Mouse (Mus musculus) layer of hippocampus, adult 11-12 months (tissue): ENCODE measurements at regions not wholly inside any gene's neighbourhood (a gene's known extent, or its start where the extent isn't known, plus 50 kb on each side); places are given as distances from the start of the nearest gene placed in this dataset.
A peak's percentile ranks its signal among the peaks of the same experiment; 100 is the strongest.

Experiments
- DNase-seq: peaks from one replicate; pipeline ENCODE4 v3.0.0; 2022; ENCODE audit warnings: low spot score

DNA sequence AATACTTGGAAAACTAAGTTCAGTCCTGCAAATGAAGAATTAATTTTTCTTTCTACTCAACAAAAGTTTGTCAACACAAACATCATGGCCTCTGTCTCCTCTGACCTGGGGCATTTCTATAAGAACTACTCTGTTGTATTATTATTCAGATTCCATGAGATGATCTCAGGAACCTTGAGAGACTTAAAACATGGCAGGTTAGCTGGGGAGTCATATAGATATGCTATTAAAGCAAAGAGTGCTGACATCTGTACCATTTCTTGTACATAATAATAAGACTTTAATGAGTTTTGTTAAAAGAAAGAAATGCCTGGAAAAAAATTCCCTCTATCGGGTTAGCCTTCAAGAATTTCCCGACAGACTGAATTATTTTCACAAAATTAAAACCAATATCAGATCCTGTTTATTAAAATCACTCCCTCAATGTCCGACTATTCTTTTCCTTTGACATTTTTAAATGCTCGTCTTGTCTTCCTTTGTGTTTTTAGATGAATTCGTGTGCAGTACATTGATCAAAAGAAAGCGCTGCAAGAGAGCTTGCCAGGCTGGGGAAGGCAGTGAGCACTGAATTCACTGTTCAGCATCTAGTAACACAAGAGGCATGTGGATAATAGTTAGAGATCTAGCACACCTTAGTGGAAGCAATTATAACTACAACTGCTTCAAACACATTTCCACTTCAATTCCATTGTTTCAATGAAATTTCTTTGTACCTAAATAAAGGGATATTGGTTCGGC lies 145.0 kb upstream of the Cxadr start:
- DNase-seq = peak; percentile 70

DNA sequence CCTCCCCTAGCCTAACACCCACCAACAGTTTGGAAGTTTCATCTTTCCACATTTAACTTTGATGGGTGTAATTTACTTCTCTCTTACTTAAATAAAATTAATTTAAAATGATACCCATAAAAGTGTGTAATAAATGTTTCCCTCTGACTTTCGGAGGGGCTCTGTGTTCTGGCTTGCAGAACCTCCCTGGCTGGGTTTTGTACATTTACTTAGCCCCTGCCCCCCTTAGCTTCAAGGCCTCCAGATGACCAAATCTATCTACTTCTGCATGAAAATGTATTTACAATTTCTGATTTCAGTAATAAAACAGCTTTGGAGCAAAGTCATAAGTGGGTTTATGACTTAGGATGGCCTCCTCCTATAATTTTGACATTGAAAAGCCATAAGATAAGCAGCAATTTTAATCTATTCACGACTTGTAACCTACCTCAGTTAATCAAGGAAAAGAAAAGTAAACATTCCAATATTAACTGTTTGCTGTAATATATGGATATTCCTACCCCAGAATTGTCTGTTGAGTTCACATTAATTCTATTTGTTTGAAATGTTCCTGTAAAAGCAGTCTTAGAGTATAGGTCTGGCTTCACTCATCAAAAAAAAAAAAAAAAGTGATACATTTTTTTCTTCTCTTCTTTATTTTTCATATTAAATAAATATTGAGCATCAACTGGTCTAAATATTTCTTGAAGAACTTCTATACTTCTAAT lies 147.2 kb upstream of the Cxadr start:
- DNase-seq = no peak

DNA sequence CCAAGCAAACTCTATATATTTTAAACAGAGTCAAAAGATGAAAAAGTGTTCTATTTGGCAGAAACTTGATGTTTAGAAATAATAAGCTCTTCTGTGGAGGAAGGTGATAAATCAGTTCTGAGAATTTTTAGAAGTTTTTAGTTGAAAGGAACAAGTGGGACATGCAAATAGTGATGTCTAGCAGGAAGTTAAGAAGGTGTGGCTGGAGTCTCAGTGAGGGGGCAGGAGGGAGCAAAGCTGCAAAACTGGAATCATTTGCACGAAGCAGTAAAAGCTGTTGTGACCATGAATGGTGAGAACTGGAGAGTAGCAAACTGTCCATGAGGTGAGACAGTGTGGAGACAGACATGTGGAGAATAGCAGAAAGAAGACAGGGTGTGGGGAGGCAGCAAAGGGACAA lies 157.1 kb upstream of the Cxadr start:
- DNase-seq = no peak

DNA sequence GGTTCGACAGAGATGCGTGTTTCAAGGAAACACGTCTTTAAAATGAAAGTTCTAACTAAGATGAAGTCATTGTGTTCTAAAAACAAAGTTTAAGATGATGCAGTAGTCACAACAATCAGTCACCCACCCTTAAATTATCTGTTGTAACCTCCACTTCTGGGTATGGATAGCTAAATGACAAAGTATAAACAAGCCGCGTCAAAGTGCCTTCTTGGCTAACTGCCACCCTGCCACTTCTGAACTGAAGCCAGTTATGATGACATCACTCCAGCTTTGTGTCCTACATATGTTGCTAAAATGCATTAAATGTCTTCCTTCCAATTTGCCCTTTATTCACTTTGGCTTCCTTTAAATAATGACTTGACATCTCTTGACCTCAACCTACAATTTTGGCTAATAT lies 165.8 kb upstream of the Cxadr start:
- no peak for DNase-seq

DNA sequence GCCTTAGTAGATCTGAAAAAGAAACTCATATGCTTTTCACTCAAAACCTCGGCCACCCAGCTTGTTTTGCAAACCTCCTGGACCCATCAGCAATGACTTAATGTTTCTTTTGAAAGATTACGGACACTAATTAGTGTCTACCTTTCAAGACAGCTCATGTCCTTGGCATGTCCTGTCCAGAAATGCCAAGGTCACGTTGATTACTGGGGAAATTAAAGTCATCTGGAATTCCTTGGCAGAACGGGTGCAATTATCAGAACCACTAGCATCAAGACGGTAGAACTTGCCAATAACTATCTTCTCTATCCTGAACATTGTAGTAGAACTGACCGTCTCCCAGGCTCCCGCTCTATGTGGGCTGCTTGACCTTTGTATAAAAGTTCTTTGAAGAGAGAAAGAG lies 166.8 kb upstream of the Cxadr start:
- DNase-seq = no peak

DNA sequence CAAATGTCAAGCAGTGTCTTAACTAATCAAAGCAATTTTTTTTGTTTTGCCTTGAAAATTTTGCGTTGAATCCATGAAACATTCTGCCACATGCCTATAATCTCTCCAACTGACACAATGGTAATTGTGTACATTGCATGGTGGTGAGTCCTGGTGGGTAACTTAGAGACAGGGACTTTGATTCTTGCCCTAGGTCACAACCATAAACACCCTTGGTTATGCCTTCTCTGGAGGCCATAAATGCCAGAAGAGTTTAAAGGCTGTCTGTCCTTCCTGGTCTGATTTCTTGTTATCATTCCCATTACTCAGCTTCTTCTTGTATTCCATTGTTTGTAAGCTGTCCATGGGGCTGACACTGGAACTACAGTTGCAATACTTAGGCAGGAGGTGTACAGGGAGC lies 179.6 kb upstream of the Cxadr start:
- DNase-seq = no peak

DNA sequence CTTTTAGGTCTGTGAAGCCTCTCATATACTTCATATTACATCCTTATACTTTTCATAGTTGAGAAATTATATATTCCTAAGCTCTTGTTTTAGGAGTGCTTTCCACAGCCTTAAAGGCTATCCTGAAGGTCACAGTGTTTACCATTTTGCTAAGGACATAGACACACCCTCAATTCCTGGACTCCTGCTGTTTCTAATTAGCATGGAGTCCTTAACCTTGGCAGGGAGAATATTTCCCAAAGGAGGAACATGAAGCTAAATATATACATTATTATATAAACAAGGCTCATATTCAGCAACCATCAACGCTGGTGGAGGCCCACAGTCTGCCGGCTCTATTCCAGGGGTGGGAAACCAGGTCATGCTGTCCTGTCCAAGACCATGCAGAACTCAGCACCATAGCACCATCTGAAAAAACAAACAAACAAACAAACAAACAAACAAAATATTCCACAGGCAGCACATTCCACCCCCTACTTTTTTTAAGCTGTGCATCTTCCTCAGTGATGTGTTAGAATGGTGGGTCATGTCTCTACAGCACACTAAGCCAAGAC lies 180.9 kb upstream of the Cxadr start:
- DNase-seq = no peak

DNA sequence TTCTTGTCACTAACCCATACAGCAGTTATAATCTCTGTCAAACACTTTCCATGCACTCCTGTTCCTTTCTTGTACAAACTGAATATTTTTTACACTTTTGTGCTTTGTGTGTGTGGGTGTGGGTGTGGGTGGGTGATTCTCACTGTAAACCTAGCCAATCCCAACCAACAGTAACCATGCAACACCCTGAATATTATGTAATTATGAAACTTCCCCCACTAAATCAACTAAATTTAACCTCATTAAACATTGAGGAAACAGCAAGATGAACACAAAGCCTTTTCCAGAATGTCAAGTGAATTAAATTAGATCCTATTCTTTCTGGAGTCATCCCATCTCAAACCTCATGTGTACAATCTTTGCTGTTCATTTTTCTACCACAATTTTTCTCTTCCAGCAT lies 197.0 kb upstream of the Cxadr start:
- peak; percentile 10 for DNase-seq

DNA sequence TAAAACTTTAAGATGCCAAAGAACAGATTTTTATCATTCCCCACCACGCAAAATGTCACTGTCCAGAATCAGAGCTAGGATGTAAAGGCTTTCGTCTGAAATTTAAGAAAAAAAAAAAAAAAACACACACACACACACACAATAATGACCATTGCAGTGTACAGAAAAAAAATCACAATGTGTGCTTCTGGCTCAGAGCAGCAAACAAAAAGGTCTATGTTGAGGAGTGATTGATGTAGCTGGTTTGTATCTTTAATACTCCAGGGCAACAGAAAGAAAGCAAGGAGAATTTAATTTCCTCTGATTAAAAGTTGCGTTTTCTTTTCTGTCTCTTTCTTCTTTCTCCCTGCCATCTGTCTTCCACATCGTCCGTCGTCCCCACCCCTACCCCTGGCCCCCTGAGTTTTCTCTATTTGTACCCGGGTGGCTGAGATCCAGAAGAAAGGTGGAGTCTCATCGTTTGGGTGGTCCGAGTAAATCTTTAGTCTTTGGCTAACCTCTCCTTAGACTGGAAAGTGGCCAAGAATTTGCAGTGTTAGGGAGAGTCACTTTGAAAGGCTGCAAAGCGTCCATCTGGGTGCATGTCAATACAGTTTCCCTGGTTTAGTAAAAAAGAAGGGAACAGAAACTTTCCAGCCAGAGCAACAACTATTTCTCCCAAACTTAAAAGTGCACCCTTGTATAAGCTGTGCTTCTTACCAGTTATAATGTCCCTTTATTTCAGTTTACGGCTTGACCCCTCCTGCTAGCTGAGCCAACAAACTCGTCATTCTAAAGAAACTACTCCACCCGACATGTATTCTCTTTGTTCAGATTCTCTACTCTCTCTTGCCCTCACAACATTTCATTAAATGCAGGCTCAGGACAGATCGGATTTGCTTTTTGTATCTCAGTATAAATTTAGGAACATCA lies 199.6 kb upstream of the Cxadr start:
- no peak for DNase-seq

DNA sequence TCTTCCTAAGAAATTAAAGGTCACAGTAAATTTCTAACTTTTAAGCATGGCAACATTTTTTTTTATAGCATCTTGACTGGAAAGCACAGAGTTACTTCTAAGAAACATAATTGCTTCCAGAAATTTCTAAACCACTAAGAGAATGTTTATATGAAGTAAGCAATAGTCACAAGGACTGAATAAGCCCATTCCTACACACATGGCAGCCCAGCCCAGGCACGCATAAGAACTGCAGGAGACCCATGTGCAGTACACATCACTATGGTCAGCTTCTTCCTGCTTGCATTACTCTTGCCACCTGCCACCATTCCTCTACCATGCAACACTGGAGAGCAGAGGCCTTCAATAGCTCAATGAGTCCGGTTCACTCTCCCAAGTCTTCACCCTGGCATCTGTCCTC lies 201.4 kb upstream of the Cxadr start:
- DNase-seq = no peak

DNA sequence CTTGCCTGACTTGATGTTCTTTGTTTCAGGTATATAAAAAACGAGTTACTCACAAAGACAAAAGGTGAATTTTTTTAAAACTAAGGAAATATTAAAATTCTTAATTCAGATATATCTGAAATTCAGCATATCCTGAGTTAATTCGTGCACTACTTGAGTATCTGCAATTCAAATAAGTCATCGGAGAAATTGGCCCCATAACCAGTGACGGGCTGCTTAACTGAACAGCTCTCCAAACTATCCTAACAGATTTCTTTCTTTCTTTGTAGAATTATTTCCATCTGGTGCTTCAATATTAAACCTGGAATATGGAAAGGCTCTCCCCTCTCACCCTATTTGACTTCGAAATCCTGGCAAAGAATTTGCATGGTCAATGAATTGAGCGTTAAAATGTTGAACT lies 202.2 kb upstream of the Cxadr start:
- DNase-seq = no peak

DNA sequence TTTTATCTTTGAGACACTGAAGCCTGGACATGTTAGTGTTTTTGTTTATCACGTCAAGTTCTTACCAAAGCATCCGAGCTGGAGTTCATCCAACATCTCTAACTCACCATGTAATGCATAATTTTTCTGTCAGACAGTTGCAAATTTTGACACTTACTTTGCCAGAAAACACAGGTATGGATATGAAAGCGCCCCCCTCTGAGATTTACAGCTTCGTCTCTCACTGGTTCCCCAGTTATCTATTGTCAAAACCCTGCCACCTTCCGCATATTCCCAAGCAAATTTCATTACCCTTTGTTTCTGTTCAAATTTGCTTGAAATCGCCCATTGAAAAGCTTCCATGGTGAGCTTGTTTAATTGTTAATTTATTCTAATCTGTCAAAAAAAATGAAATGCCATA lies 202.7 kb upstream of the Cxadr start:
- DNase-seq = no peak

DNA sequence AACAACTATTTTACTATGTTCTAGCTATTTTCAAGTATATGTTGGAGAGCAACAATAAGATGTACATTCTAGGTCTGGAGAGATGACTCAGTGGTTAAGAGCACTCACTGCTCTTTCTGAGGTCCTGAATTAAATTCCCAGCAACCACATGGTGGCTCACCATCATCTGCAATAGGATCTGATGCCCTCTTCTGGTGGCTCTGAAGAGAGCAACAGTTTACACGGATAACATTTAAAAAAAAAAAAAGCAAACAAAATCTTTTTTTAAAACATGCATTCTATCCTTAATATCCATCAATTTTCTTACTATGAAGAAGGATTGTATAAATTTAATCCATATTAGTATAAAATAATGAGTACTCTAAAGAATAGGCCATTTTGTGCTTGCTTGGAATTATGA lies 204.7 kb upstream of the Cxadr start:
- no peak for DNase-seq

DNA sequence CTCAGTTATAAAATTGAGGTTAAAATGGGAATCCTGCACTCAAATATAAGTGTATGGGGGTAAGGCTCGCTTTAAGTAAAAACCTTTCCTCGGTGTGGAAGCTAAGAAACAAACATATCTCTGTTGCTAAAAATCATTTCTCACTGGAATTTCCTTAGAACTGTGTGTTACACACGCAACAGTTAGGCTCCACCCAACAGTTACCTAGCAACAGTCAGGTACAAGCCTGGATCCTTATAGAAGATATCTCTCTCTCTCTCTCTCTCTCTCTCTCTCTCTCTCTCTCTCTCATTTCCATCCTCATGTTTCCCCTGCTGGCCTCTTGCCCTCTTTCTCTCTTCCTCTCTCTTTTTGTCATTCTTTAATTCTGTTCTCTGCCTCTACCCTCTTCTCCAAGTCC lies 211.1 kb upstream of the Cxadr start:
- DNase-seq = no peak

DNA sequence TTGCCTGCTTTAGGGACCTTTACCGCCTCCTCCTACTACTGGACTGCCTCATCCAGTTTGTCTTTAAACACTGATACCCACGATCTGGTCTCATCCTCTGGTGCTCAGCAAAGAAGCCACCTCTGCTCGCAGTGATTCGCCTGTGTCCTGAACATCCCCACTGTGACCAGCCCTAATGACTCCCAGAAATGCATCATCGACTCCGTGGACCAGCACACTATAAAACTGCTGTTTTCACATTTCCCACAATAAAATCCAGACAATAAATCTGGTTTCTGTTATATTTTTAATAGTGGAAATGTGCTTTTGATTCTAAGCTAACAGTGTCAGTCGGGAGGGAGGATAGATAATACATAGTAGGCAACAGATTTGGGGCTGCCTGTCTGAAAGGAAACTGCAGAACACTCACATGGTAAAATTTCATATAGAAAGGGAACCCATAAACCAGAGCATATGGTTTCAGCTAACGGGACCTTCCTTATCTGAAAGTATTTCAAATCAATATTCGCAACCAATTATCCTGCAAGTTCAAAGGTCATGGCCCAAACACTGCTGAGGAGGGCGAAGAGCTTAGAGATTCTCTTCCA lies 233.7 kb upstream of the Cxadr start:
- no peak for DNase-seq

DNA sequence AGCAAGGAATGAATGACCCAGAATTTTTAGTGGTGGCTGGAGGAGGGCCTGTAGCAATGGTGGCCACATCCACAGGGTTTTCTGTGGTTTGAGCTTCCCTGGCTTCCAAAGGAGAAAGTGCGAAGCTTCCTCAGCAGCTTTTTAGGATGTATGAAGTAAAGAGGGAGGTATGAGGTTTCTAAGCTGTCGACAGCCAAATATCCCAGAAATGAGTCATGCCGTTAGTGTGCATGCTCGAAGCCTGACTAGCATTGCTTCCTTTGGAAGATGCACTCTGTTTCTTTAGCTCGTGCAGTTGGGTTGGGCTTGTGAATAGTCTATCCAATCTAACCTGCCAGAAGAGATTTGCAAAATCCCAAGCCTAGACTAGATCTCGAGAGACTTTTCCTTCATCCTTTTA lies 240.8 kb upstream of the Cxadr start:
- no peak for DNase-seq

DNA sequence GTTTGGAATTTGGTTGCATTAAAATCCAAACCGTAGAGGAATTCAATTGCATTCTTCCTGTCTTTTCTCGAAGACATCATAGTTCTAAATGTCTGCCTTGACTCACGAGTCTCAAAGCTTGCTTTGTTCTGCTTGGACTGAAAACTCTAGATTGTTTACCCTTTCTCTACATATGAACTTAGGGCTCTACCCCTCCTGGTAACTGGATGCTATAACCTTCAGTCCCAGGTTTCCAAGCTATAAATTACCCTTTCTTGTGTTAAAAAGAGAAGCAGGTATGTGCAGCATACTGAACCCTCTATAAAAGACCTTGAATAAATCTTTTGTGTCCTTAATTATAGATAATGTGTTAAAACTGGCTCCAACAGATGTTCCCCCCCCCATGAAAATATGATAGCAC lies 243.7 kb upstream of the Cxadr start:
- DNase-seq = no peak

DNA sequence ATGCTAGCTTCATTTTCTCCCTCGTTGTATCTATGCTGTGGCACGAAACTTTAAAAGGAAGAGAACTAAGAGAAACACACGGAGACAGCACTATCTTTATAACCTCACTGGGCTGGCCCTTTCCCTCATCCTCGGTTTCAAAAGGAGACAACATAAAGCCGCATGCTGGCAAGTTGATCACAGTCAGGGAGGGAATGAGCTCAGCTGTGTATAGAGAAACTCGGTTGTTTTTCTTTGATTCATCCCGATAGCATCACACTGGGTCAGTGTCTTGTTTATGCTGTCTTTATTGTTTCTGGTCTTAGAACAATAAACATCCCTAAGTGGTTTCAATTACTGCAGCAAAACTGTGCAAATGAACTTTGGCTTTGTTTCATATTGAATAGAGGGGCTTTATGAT lies 249.2 kb upstream of the Cxadr start:
- DNase-seq = no peak

DNA sequence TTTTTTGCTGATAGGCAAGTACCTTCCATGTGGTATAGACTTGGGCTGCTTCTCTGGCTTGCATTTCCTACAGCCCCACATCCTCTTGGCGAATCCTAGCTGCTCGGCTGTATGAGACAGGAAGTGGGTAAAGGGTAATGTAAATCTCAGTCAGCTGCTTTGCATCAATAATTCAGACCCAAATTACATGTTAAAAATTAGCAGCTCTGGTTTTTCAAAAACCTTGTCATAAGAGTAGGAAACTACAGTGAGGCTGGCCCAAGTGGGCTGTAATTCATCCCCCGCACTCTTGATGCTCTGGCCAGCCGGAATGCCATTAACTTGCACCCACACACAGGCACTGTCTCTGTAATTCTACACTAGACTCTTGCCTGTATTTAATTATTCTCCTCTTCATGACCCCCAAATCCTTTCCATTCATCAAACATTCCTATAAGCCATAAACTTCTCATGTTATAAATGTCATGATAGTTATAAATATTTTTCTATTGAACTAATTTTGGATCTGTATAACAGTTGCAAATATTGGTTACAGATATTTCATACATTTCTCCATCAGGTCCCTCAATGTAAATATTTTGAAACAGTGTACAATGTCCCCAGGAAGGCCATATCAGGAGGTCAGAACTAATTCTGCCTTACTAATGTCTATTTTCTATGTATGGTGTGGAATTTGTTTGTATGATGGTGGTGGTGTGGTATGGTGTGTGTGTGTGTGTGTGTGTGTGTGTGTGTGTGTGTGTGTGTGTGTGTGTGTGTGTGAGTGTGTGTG lies 261.0 kb upstream of the Cxadr start:
- DNase-seq = no peak

DNA sequence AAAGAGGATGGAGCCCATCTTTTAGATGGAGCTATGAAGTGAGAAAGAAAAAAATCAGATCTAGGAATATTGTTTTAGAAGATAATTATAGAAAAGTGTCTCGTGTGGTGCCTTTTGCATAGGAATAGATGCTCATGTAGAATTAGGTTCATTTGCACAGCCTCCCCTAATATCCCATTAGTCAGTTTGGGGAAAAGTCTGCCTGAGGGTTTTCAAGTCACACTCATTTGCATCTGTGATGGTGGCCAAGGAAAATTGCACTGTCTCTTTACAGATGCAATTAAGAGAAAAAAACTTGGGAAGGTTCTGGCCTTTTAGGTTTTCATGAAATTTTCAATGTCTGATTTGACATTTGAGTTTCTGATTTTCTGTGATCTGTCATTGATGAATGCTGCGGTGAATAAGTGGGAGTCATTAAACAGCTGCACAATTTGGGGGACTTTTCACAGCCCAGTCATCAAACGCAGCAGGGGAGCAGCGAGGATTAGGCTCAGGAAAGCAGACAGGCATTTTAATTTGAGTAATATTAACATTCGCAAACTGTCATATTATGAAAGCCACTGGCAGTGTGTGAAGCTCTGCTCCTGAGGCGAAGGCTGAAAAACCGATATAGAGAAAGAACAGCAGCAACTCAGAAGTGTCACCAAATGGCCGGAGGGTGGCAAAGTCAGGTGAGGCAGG lies 281.5 kb upstream of the Cxadr start:
- DNase-seq = no peak

DNA sequence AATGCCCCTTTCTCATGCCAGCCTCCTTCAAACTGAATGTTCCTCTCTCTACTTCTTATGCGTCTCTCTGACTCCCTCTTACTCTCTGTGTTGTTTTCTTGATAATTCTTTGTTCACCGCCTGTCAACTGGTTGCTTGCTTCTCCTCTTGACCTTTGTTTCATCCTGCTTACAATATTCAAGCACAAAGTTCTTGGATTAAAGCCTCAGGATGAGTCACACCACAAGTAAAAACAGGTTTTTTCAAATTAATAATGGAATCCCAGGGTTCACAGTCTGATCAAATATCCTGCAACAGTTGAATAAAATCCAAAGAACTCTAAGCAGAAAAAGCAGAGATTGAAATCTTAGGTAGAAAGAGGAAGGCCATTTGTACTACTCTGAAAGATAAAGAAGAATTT lies 285.9 kb upstream of the Cxadr start:
- DNase-seq = no peak
